Mouse (Mus musculus) small intestine, adult 2 months (tissue): ENCODE results near the gene Asxl1.

ENCODE experiments used
- CTCF ChIP-seq: fragments of 200-500 bp; IDR thresholded peaks from 2 replicates; pipeline ENCODE4 v1.5.1; 2012; ENCODE audit warnings: low read depth, mild to moderate bottlenecking, control low read depth, inconsistent platforms, low read length, moderate library complexity, mixed read lengths; ENCODE audit not compliant: insufficient replicate concordance, insufficient read length; ENCODE audit errors: extremely low read depth
- POLR2A ChIP-seq: fragments of 200-500 bp; IDR thresholded peaks from 2 replicates; pipeline ENCODE4 v1.6.1; 2012; ENCODE audit warnings: low read depth, mild to moderate bottlenecking, control low read depth, inconsistent platforms, low read length, moderate library complexity

- TF ChIP-seq CTCF (no peak), POLR2A (no peak)
These were observed 66.9 kb downstream of the Asxl1 start for GRCm38 (mm10) chr2:153412563-153412962.
